Mouse (Mus musculus) layer of hippocampus, adult 8-10 months (tissue): Measurements from ENCODE around the gene Gabpb1. TPM values are rescaled to one million over a fixed set of nuclear protein-coding genes. Genes with fewer than 3 reads are reported as not detected.

Experiments
- DNase-seq, 2 experiments: peaks; one replicate each; pipeline ENCODE4 v3.0.0; 2022; ENCODE audit warnings: low spot score in 2 of 2
- total RNA-seq, 4 experiments: library from RNA; stranded (reverse); gene quantifications; 2 replicates each; pipeline ENCODE4 v1.2.4; 2022

Gene Gabpb1
- total RNA-seq, 4 experiments from 2014 or later, result 16.1 to 23.4 (median 21.3) TPM

DNA sequence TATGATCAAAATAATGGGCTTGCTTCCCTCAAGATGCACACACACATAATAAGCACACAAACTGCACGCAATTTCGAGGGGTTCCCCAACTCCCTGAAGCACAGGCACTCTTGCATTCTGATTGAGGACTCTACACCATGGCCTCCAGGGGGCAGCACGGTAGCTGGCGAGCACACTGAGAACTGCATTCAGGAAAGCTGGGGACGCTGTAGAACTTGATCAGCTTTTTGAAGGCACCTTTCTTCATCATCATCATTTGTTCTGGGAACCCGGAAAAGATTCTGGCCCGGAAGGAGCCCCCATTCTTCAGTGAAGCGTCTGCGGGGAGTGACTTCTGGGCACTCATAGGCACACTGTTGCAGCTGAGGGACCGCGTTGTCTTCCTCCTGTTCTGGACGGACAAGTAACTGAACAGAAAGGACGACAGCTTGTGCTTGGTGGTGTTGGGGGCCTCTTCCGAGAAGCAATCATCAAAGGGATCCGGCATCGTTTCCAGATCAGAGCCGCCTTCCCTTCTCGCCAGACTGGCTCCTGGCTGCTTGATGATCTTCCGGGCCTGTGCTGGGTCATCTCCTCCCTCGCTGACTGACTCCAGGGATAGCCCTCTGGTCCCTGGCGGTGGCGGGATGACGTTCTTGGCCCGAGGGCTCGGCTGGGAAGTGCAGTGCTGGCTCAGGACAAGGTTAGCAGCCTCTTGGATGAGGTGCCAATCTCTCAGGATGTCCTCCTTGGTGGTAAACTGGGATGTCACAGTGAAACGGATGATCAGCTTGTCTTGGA lies 82.1 kb downstream of the Gabpb1 start:
- peak in 1 of 2 experiments; percentile 59 for DNase-seq

GRCm38 (mm10) chr2:126591304-126591703 lies 84.8 kb downstream of the Gabpb1 start:
- DNase-seq, result no peak

DNA sequence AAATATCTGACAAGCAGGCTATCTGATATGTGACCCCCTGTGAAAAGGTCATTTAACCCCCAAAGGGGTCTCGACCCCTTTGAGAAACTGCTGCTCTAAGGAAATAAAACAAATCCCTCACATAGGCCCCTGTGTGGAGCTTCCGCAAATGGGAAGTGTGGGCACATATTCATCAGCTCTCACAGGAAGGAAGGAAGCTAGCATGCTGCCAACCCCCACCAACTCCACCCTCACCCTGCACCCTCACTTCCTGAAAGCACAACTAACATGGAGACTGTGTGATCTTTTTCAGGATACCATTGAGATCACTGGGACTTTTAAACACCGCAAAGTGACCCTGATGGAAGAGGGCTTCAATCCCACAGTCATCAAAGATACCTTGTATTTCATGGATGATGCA lies 88.7 kb downstream of the Gabpb1 start:
- DNase-seq, result no peak

GRCm38 (mm10) chr2:126584621-126585369 lies 91.3 kb downstream of the Gabpb1 start:
- no peak for DNase-seq

- no peak for DNase-seq
Measured at GRCm38 (mm10) chr2:126583960-126584359, 92.2 kb downstream of the Gabpb1 start.

DNA sequence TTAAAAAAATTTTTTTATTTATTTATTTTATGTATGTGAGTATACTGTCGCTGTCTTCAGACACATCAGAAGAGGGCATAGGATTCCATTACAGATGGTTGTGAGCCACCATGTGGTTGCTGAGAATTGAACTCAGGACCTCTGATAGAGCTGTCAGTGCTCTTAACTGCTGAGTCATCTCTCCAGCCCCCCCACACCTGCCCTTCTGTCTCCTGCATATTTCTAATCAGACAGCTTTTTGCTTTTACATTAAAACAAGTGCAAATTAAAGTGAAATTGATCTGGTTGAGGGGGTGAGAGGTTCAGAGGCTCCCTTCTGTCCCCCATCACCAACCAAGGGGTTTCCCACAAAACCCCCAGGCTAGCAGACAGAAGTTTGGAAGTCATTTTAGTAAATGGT lies 96.9 kb downstream of the Gabpb1 start:
- no peak for DNase-seq

Other genes starting within 250 kb of the Gabpb1 start
- under 1 TPM in 1 of 4 experiments, not detected in 3; 0.07 TPM for gene Atp8b4, start 175.7 kb downstream of the Gabpb1 start, total RNA-seq
- 10 to 100 TPM; 13.1 to 14.7 (median 13.3) TPM for gene Slc27a2, start 123.9 kb downstream of the Gabpb1 start, total RNA-seq
- 1 to 10 TPM; 1.1 to 2.2 (median 1.4) TPM for gene Hdc, start 57.0 kb downstream of the Gabpb1 start, total RNA-seq
- 10 to 100 TPM; 53.2 to 55.8 (median 54.1) TPM for gene Usp8, start 31.0 kb upstream of the Gabpb1 start, total RNA-seq
- gene Usp50, start 107.1 kb upstream of the Gabpb1 start, total RNA-seq, result 1 to 10 TPM; 1.4 to 2.0 (median 1.7) TPM
- gene Trpm7, start 199.9 kb upstream of the Gabpb1 start, total RNA-seq, result 10 to 100 TPM; 42.5 to 53.0 (median 47.9) TPM